Mouse (Mus musculus) midbrain, embryonic 13.5 days (tissue): ENCODE results near the gene Map2k1. TPM values are rescaled to one million over a fixed set of nuclear protein-coding genes. Genes with fewer than 3 reads are reported as not detected.

Experiments
- ATAC-seq: fragments of 200-750 bp; cut with Nextera tagmentation; 2 replicates; pipeline ENCODE4 v1.8.0; 2017; ENCODE audit warnings: mild to moderate bottlenecking, moderate TSS enrichment, moderate library complexity
- H3K27ac ChIP-seq: fragments of 300-500 bp; sonication (generic); 2 replicates; pipeline ENCODE4 v1.5.1; 2015; ENCODE audit warnings: inconsistent platforms, mild to moderate bottlenecking, moderate library complexity
- H3K27me3 ChIP-seq: fragments of 300-500 bp; sonication (generic); 2 replicates; pipeline ENCODE4 v1.6.1; 2015; ENCODE audit warnings: mild to moderate bottlenecking, inconsistent platforms
- H3K36me3 ChIP-seq: fragments of 300-500 bp; sonication (generic); 2 replicates; pipeline ENCODE4 v1.6.1; 2015; ENCODE audit warnings: mild to moderate bottlenecking, inconsistent platforms
- H3K4me1 ChIP-seq: fragments of 300-500 bp; sonication (generic); replicated peaks from 2 replicates; pipeline ENCODE4 v1.6.1; 2015; ENCODE audit warnings: inconsistent platforms
- H3K4me2 ChIP-seq: fragments of 300-500 bp; sonication (generic); replicated peaks from 2 replicates; pipeline ENCODE4 v1.6.1; 2015; ENCODE audit warnings: moderate library complexity, mild to moderate bottlenecking, inconsistent platforms
- H3K4me3 ChIP-seq: fragments of 300-500 bp; sonication (generic); replicated peaks from 2 replicates; pipeline ENCODE4 v1.5.1; 2015; ENCODE audit warnings: mild to moderate bottlenecking, inconsistent platforms
- H3K9ac ChIP-seq: fragments of 300-500 bp; sonication (generic); replicated peaks from 2 replicates; pipeline ENCODE4 v1.6.1; 2015; ENCODE audit warnings: mild to moderate bottlenecking, inconsistent platforms
- H3K9me3 ChIP-seq: fragments of 300-500 bp; sonication (generic); 2 replicates; pipeline ENCODE4 v1.6.1; 2016; ENCODE audit warnings: mild to moderate bottlenecking, inconsistent platforms
- WGBS: fragments of 180-500 bp; shearing (Covaris S2); methylation state at CpG from one replicate; pipeline ENCODE4 v1.1.7; 2015; 5-methylcytosine and 5-hydroxymethylcytosine counted together
- polyA plus RNA-seq: library from polyadenylated mRNA; unstranded; fragments of >200 nt; fragmentation: Nextera tagmentation; extraction: Ambion mirVana; gene quantifications from 2 replicates; pipeline ENCODE4 v1.2.1, GENCODE M21; 2015

Gene Map2k1
- polyA plus RNA-seq, 1 experiment from 2014 or later = 46.6 TPM

GRCm38 (mm10) chr9:64240681-64241080, 12.8 kb downstream of the Map2k1 start:
- WGBS = 60% methylated on average over 8 of the region's 8 CpGs
- Histone ChIP-seq H3K4me3 (no peak overlapping the region), H3K4me1 (peaks cover 24% of the 10 kb centered on the region), H3K27ac (0 out of 2 replicates have a peak overlapping the region, but pooled peaks have one; percentile 5), H3K9ac (no peak overlapping the region), H3K27me3 (no peaks in the 10 kb centered on the region), H3K4me2 (no peak overlapping the region), H3K36me3 (no peaks in the 10 kb centered on the region), H3K9me3 (no peaks in the 10 kb centered on the region)
- ATAC-seq = no peak

DNA sequence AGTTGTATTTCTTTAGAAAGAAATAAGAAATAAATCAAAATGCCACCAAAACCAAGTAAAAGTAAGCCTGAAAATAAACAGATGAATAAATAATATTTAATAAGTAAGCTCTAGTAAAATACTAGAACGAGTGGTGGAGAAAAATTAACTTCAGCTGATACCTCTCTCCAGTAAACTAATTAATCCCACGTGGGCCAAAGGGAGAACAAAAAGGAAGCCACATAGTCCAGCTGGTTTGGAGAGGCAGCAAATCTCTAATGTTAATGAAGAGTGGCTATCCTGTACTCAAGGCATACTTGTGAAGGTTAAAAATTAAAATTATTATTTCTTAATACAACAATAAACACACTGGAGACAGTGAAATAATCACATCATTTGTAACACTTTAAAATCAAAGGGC, 13.3 kb downstream of the Map2k1 start:
- H3K36me3 ChIP-seq = no peaks in the 10 kb centered on the region
- H3K4me3 ChIP-seq = no peak overlapping the region
- no peak overlapping the region for H3K27ac ChIP-seq
- H3K27me3 ChIP-seq = no peaks in the 10 kb centered on the region
- peaks cover 24% of the 10 kb centered on the region for H3K4me1 ChIP-seq
- H3K9ac ChIP-seq = no peak overlapping the region
- 57% methylated on average over 2 of the region's 2 CpGs for WGBS
- H3K9me3 ChIP-seq = no peaks in the 10 kb centered on the region
- ATAC-seq = no peak
- no peak overlapping the region for H3K4me2 ChIP-seq

DNA sequence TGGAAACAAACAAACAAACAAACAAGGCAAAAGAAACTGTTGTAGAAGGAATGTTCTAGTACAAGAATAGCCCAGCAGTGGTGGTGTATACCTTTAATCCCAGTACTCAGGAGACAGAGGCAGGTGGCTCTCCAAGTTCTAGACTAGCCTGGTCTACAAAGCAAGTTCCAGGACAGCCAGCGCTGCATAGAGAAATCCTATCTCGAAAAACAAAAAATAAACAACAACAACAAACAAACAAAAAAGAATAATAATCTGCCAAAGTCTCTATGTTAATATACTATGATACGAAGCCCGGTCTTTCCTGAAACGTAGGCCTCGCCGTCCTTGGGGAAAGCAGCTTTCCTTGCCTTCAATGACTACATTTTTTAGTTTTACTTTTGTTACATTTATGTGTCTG, 17.4 kb downstream of the Map2k1 start:
- WGBS = 96% methylated on average over 7 of the region's 7 CpGs

DNA sequence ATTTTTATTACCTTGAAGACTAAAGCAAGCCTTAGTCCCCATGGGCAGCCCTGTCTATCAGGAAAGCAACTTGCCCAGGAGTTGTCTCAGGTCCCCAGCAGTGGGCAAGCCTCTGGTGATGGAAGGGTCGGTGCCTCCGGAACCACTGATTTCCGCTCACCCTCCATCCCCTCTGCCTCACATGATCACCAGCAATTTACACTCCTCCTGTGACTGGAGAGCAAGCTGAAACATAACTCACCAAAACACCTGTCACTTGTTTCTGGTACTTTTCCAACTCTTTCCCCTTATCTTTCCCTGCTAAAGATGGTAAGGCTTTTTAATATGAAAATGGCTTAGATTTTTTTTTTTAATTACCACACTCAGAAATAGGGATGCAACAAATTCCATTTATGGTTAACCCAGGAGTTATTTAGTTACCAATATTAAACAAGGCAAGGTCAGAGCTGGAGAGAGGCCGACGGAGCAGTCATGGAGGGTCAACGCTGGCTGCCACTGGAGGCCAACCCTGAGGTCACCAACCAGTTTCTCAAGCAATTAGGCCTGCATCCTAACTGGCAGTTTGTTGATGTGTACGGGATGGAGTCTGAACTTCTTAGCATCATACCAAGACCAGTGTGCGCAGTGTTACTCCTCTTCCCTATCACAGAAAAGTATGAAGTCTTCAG, 18.5 kb downstream of the Map2k1 start, which contains the start of gene Uchl4:
Gene Uchl4, plus strand, starts transcription at position 434 of the 668 bp plus-strand sequence.
- no peaks in the 10 kb centered on the region for H3K36me3 ChIP-seq
- no peak for ATAC-seq
- H3K4me3 ChIP-seq = no peak within 1 kb of the TSS
- no peak within 1 kb of the TSS for H3K4me2 ChIP-seq
- H3K9ac ChIP-seq = no peak within 1 kb of the TSS
- no peaks in the 10 kb centered on the region for H3K9me3 ChIP-seq
- no peaks in the 10 kb centered on the region for H3K27me3 ChIP-seq
- no peak within 1 kb of the TSS for H3K27ac ChIP-seq
- peaks cover 13% of the 10 kb centered on the region for H3K4me1 ChIP-seq
- WGBS = 96% methylated on average over 8 of the region's 8 CpGs

More for the DNA sequence above, 17.4 kb downstream of the Map2k1 start:
- Histone ChIP-seq H3K4me2 (no peak overlapping the region), H3K4me3 (no peak overlapping the region), H3K9me3 (no peaks in the 10 kb centered on the region), H3K9ac (no peak overlapping the region), H3K36me3 (no peaks in the 10 kb centered on the region), H3K4me1 (peaks cover 23% of the 10 kb centered on the region), H3K27ac (no peak overlapping the region), H3K27me3 (no peaks in the 10 kb centered on the region)
- no peak for ATAC-seq

DNA sequence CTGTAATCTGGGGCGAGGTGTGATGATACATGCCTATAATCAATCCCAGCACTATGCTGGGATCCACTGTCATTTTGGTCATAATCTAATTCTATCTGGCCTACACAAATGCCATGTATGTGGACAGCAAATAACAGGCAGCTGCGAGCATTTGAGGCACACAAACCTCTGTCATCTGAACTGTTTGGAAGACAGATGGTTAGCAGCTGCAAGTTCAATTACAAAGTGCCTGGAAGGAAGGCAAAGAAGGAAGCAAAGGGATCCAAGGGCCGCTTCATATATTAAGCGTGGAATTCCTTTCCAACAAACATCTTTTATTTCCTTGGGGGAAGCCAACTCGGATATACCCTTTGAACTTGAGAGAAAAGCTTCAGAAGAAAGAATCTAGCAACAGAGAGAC, 19.8 kb downstream of the Map2k1 start:
- Histone ChIP-seq H3K9ac (no peak overlapping the region), H3K4me2 (no peak overlapping the region), H3K36me3 (no peaks in the 10 kb centered on the region), H3K9me3 (no peaks in the 10 kb centered on the region), H3K27ac (no peak overlapping the region), H3K27me3 (no peaks in the 10 kb centered on the region), H3K4me3 (no peak overlapping the region), H3K4me1 (peaks cover 18% of the 10 kb centered on the region)
- no peak for ATAC-seq
- 60% methylated on average over 5 of the region's 5 CpGs for WGBS

DNA sequence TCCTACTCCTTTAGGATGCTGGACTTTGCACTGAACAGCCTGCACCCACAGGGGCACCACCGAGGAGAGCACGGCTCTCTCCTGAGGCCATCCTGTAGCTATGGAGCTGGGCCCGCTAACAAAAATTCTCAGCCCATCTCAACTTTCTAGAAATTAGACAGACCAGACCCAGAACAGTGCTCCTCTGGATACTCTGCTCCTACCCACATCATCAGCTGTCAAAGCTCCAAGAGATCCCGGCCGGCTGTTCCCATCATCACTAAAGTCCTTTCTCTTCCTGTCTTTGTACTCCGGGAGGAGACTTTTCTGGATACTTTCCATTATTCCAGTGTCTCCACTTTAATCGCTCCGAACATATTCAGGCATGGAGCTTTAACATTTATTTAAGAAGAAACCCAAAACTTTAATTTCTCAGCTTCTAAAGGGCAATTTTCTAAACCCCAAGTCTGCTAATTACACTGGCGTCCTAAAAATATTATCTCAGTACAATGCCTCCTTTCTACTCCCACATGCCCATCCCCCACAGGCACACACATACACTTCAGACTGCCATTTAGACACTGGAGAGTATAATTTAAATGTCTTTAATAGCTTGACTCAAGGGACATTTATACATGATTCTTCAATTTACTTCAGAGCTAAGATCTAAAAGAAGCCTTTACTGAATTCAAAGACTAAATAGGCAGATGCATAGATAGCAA, 21.0 kb downstream of the Map2k1 start:
- no peaks in the 10 kb centered on the region for H3K36me3 ChIP-seq
- no peak overlapping the region for H3K9ac ChIP-seq
- WGBS = 71% methylated on average over 9 of the region's 9 CpGs
- no peak overlapping the region for H3K4me2 ChIP-seq
- ATAC-seq = no peak
- peaks cover 18% of the 10 kb centered on the region for H3K4me1 ChIP-seq
- no peaks in the 10 kb centered on the region for H3K9me3 ChIP-seq
- H3K27ac ChIP-seq = no peak overlapping the region
- no peak overlapping the region for H3K4me3 ChIP-seq
- no peaks in the 10 kb centered on the region for H3K27me3 ChIP-seq

- Histone ChIP-seq H3K4me1 (peaks cover 18% of the 10 kb centered on the region), H3K27ac (no peak overlapping the region), H3K9me3 (no peaks in the 10 kb centered on the region), H3K9ac (no peak overlapping the region), H3K27me3 (no peaks in the 10 kb centered on the region), H3K4me2 (no peak overlapping the region), H3K4me3 (no peak overlapping the region), H3K36me3 (no peaks in the 10 kb centered on the region)
- WGBS = 85% methylated on average over 3 of the region's 3 CpGs
- ATAC-seq = no peak
Measured at GRCm38 (mm10) chr9:64231674-64232073, 21.8 kb downstream of the Map2k1 start.

DNA sequence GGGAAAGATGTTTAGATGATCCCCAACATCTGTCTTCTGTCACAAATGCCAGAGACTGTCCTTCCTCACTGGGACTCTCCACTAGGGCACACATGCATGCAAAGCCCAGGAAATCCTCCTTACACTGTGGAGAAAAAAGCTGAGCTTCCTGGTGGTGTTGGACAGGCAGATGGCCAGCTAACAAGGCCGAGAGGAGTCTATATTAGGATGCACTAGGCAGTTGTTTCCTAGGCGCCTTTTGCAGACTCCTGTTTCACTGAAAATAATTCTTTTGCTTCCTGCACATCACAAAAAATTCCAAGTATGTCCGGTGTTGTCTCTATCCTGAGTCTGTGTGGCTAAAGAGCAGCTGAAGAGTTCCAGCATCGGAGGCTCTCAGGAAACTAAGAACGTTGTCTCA, 22.3 kb downstream of the Map2k1 start:
- H3K27ac ChIP-seq = no peak overlapping the region
- WGBS = 82% methylated on average over 5 of the region's 5 CpGs
- no peaks in the 10 kb centered on the region for H3K36me3 ChIP-seq
- no peak overlapping the region for H3K4me3 ChIP-seq
- H3K9me3 ChIP-seq = no peaks in the 10 kb centered on the region
- no peak for ATAC-seq
- no peak overlapping the region for H3K9ac ChIP-seq
- H3K4me1 ChIP-seq = peaks cover 18% of the 10 kb centered on the region
- H3K4me2 ChIP-seq = no peak overlapping the region
- H3K27me3 ChIP-seq = no peaks in the 10 kb centered on the region

DNA sequence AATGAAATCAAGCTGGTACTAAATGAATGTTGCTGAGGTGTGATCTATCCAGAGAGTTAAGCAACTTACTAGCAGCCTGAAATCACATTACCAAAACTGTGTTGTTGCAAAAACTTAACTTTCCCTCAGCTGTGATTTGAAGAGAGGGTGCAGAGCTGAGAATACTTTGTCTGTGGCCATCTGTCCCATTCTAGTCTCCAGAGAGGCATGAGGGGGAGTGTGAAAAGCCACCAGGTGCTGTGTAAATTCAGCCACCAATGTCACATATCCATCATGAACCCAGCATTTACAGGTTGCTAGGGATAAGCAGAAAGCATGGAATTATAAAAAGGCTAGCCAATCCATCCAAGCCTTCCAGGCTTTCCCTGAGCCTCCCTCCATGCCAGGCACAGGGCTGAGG, 24.5 kb downstream of the Map2k1 start:
- H3K27me3 ChIP-seq = no peaks in the 10 kb centered on the region
- no peak for ATAC-seq
- no peak overlapping the region for H3K4me2 ChIP-seq
- no peak overlapping the region for H3K27ac ChIP-seq
- no peaks in the 10 kb centered on the region for H3K9me3 ChIP-seq
- H3K9ac ChIP-seq = no peak overlapping the region
- H3K36me3 ChIP-seq = no peaks in the 10 kb centered on the region
- H3K4me3 ChIP-seq = no peak overlapping the region
- H3K4me1 ChIP-seq = peaks cover 15% of the 10 kb centered on the region

DNA sequence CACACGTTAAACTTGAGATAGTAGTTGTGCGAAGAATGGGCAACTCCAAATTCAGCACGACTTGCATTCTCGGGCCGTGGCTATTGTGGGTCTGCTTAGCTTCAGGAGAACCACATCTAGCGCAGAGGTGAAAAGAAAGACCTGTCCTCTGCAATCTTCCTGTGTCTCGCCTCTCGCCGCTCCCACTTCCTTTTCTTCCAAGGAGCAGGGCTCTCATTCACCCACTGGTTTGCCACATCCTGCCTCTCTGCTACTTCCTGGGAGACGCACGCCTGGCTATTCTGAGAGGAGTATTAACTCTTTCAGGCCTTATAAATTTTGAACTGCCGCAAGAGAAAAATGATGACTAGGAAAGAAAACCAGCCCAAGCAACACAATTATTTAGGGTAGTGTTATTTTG, 25.7 kb downstream of the Map2k1 start:
- WGBS = 90% methylated on average over 12 of the region's 12 CpGs
- Histone ChIP-seq H3K27me3 (no peaks in the 10 kb centered on the region), H3K36me3 (no peaks in the 10 kb centered on the region), H3K4me2 (no peak overlapping the region), H3K4me1 (peaks cover 10% of the 10 kb centered on the region; the same call in 1 of the 2 replicates), H3K4me3 (no peak overlapping the region), H3K27ac (no peak overlapping the region), H3K9me3 (no peaks in the 10 kb centered on the region), H3K9ac (no peak overlapping the region)
- no peak for ATAC-seq

DNA sequence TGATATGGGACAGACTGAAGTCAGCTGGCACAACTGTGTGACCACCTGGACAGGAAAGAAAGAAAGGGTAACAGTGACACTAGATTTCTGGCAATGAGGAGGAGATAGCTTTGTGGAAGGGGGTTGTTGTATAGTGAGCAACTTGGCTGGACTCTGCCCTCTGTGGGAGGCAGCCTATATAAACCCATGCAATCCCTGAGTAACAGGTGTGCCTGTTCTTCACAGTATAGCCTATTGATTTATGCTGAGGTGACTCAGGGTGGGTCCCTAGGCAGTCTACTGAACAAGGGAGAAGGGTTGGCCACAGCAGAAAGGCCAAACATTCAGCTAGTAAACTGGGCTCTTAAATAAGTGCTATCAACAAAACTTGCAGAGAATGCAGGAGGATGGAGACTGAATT, 27.6 kb downstream of the Map2k1 start:
- no peak for ATAC-seq
- H3K36me3 ChIP-seq = no peaks in the 10 kb centered on the region
- no peaks in the 10 kb centered on the region for H3K27me3 ChIP-seq
- no peak overlapping the region for H3K27ac ChIP-seq
- no peak overlapping the region for H3K4me2 ChIP-seq
- 0 out of 2 replicates have a peak, but pooled peaks cover 4% of the 10 kb centered on the region for H3K4me1 ChIP-seq
- no peak overlapping the region for H3K4me3 ChIP-seq
- H3K9me3 ChIP-seq = no peaks in the 10 kb centered on the region
- no peak overlapping the region for H3K9ac ChIP-seq

GRCm38 (mm10) chr9:64222098-64222497, 31.3 kb downstream of the Map2k1 start:
- H3K27ac ChIP-seq = no peak overlapping the region
- 0 out of 2 replicates have a peak, but pooled peaks cover 3% of the 10 kb centered on the region for H3K4me1 ChIP-seq
- no peak overlapping the region for H3K9ac ChIP-seq
- no peaks in the 10 kb centered on the region for H3K9me3 ChIP-seq
- 74% methylated on average over 2 of the region's 2 CpGs for WGBS
- no peak overlapping the region for H3K4me2 ChIP-seq
- no peaks in the 10 kb centered on the region for H3K27me3 ChIP-seq
- no peak for ATAC-seq
- H3K36me3 ChIP-seq = no peaks in the 10 kb centered on the region
- H3K4me3 ChIP-seq = no peak overlapping the region
